Mouse (Mus musculus): ENCODE measurements around the gene Olig2. TPM values are rescaled to one million over a fixed set of nuclear protein-coding genes. Genes with fewer than 3 reads are reported as not detected.

Olig2 gene
- total RNA-seq, 2 experiments from 2014 or later, result not detected

- DNase-seq, result no peak
Measured at GRCm38 (mm10) chr16:91270982-91271549, 45.8 kb downstream of the Olig2 start.

DNA sequence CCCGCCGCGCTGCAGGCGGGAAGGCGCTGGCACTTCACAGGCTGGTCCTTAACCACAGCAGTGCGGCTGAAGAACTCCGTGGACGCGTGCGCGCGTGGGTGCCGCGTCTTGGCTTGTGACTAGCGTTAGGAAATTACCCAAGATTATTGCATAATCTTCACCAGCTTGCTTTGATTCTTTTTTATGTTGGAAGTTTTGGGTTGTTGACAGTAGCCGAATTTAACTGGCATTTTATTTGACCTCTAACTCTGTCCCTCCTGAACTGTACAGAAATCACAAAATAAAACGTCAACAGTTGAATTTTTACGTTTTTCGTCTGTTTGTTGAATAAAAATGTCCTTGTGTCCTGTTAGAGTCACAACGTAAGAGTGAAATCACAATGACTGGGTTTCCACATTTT, 46.4 kb downstream of the Olig2 start:
- DNase-seq, result no peak

Other genes starting within 250 kb of the Olig2 start
- 10 to 100 TPM; 28.4 to 33.6 TPM for gene Synj1, start 214.1 kb upstream of the Olig2 start, total RNA-seq (2021)
- gene Paxbp1, start 180.9 kb upstream of the Olig2 start, total RNA-seq (2021), result 10 to 100 TPM; 11.3 to 12.4 TPM
- under 1 TPM; 0.13 to 0.17 TPM for gene 4932438H23Rik, start 130.3 kb upstream of the Olig2 start, total RNA-seq (2021)
- under 1 TPM in 1 of 2 experiments, not detected in 1; 0.18 TPM for gene Olig1, start 44.3 kb downstream of the Olig2 start, total RNA-seq (2021)
- 10 to 100 TPM; 29.3 to 37.3 TPM for gene Ifnar2, start 147.3 kb downstream of the Olig2 start, total RNA-seq (2021)
- gene Gm21970, start 166.3 kb downstream of the Olig2 start, total RNA-seq (2021), result not detected
- 100 to 1,000 TPM; 115 to 133 TPM for gene Il10rb, start 180.7 kb downstream of the Olig2 start, total RNA-seq (2021)